Mouse (Mus musculus): ENCODE data around the gene Pomgnt2.

Gene Pomgnt2

GRCm38 (mm10) chr9:122012816-122013215, 15.9 kb upstream of the Pomgnt2 start:
- DNase-seq (ENCODE audit: low spot score): no peak

DNA sequence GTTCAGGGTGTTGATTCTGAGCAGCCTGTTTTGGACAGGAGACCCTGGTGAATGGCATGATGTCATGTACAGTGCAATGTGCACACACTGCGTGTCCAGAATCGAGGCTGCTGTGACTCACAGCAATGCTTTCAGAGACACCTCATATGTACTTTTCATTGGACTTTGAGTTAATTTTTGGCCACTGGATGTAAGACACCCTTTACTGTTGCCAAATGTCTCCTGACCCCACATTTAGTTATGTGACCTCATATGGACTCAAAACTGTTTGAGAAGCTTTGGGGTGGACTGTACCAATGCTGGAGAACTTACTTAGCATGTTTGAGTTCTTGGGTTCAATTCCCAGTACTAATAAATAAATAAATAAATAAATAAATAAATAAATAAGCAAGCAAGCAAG, 13.8 kb upstream of the Pomgnt2 start:
- DNase-seq (ENCODE audit: low spot score): no peak

DNA sequence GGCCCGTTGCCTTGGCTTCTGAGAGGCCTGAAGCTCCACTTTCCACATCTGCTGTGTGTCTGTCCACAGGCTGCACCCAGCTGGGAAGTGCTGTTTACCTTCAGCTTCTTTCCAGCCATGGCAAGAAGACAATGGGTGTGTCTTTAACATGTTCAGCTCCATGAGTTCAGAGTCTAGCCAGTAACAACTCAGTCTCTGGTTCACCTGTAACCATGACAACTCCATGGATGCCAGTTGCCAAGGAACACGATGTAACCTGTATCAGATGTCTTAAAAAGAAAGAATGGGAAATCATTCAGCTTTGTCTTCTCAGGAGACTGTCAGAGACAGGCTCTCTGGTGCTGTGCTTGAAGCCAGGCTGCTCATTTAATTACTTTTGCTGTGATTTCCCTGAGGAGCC, 12.0 kb upstream of the Pomgnt2 start:
- DNase-seq (ENCODE audit: low spot score): no peak

DNA sequence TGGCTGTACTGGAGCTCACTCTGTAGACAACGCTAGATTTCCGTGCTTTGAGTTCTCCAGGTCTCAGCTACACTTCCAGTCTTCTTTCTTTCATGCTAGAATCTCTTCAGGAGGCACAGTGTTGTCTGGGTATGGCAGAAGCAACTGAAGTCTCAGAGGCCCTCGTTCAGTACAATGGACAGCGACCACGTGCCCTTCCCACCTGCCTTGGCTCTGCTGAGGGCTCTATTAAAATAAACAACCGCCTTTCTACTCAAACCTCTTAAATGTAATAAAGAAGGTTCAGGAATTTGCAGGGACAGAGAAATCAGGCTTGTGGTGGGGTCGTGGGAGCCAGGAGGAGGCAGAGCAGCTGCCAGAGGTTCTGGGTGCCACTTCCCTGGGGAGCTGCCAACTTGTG, 9.7 kb upstream of the Pomgnt2 start:
- peak; percentile 76 for DNase-seq (ENCODE audit: low spot score)

- no peak for DNase-seq (ENCODE audit: low spot score)
Observed at GRCm38 (mm10) chr9:122006175-122006574, 9.3 kb upstream of the Pomgnt2 start.

DNA sequence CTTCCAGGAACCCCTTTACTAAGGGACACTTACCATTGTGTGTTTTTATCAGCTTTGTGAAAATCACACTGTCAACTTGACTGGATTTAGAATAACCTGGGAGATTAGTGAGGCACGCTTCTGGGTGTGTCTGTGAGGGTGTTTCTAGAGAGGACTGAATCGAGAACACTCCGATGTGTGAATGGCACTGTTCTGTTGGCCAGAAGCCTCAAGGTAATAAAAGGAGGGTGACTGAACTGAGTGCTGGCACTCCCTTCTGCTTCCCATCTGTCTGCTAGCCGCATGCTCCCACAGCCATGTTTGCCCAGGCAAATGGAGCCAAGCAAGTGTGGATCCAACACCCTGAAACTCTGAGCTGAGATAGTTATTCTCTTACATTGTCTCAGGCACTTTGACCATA, 1.1 kb upstream of the Pomgnt2 start:
- no peak for DNase-seq (ENCODE audit: low spot score)

DNA sequence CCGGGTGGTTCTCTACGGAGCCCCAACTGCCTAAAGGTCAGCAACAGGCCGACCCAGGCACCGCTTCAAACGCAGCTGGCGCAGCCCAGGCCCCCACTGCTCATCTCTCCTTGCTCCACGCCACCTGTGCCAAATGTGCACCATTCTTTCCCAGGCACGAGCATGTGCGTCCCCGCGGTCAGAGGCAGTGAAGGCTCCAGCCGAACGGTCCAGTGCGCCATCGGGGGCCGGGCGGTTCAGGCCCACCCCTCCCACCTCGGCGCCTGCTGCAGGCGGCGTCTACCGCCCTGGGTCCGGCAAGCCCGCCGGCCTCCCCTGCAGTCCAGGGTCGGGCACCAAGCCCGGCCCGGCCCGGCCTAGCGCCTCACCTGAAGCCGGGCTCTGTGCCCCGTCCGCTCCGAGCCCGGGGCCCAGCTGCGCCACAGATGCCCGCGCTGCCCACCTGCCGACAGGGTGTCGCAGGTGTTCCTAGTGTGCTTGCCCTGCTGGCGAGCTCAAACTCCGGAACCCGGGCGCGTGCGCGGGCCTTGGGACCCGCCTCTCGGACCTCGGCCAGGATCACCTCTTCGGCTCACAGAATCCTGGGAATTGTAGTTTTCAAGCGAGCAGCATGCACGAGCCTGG, 1.3 kb downstream of the Pomgnt2 start:
- peak; percentile 90 for DNase-seq (ENCODE audit: low spot score)

- DNase-seq (ENCODE audit: low spot score): no peak
Observed at GRCm38 (mm10) chr9:121995077-121995476, 1.8 kb downstream of the Pomgnt2 start.

GRCm38 (mm10) chr9:121993047-121993446, 3.9 kb downstream of the Pomgnt2 start:
- DNase-seq (ENCODE audit: low spot score): no peak

DNA sequence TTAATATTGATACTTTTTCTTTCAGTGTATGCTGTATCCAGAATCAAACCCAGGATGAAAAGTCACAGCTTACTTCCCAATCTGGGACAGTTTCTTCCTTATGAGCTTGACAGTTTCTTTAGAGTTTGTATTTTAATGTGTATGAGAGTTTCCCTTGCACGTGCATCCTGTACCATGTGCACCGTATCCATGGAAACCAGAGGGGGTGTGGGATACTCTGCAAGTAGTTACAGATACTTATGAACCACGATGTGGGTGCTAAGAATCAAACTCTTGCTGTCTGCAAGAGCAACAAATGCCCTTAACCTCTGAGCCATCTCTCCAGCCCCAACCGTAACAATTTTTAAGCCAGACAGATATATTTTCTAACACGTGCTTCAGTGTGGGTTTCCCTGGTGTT, 5.9 kb downstream of the Pomgnt2 start:
- no peak for DNase-seq (ENCODE audit: low spot score)

DNA sequence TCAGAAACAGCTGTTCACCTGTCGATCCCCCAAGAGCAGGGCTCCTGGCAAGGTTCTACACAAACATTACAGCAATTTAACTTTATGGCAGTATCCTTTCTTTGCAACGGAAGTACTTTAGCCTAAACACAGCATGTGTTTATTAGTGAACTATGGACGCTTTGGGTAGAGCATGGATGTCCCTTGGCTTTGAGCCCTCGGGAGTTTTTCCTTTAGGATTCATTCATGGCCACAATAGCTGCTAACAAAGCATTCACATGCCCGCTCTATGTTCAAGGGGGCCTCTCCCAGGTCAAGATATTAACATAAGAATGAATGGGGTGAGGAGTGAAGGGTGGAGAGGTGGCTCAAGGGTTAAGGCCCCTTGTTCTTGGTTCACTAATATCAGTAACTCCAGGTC, 7.4 kb downstream of the Pomgnt2 start:
- DNase-seq (ENCODE audit: low spot score): no peak

DNA sequence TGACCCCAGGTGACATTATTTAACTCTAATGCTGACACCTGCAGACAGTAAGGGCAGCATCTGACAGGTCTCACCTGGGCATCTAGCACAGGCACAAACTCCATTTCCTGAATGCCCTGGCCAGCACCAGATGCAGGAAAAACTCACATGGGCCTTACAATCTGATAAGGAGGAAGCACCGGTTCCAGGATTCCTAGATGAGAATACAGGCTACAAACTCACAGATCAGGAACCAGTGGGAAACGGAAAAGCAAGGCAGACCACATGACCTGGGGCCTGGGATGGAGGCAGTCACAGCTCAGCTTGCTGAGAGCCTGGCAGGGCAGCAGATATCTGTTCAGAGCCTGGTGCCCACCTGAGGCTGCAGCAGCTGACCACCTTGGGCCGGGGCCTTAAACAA, 8.0 kb downstream of the Pomgnt2 start:
- no peak for DNase-seq (ENCODE audit: low spot score)

DNA sequence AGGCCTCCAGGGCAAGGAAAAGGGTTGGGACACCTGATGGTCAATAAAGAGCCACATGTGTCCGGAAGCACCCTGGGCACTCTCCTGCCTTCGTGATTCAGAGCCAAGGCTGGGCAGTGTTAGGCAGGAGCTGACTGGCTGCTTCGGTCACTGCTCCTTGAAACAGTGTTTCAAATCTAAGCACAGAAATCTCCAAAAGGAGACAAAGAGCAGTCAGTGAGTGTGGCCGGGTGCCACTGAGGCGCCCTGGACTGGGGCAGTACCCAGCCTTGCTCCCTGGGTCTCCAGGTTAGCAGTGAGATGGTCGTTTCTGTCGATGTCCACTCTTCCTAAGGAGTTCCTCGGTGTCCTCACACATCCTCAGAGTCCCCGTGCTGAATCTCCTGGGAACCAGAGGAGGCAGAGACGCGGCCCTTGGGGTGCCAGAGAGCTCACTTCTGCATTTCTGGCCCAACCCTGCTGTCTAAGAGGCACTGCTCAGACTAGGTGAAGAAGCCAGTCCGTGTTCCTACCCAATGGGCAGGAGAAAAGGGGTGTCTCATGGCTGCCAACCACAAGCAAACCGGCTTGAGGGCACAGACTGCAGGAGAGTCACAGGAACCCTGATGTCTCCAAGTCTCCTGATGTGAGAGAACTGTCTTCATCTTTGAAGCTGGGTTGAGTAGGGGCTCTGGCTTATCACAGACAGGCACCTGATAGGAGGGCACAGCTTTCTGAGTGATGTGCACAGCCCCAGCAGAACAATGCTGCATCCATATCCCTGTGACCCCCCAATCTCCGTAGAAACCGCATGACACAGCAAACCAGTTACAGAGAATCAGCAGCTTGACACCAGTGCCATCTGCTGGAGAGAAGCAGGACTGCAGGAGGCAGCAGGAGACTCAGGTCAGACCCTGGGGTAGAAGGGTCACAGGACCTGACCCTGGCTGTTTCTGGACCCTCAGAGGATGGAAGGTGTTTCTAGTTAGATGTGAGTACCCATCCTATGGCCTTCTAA, 12.1 kb downstream of the Pomgnt2 start:
- peak; percentile 85 for DNase-seq (ENCODE audit: low spot score)

DNA sequence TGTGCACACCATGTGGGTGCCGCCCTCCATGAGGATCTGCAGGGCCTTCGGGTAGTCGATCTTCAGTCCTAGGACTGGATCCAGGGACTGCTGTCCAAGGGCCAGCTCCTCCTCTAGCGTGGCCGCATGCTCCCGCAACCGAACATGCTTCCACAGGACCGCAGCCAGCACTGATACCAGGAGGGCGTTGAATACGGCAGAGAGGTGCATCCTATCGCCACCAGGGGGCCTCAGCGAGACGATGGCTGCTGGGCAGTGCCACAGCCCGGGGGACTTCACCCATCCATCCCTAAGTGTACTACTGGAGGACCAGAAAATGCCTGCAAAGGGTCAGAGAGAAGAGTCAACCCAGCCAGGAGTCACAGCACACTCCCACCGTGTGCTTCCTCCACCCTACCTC, 13.4 kb downstream of the Pomgnt2 start:
- peak; percentile 66 for DNase-seq (ENCODE audit: low spot score)

GRCm38 (mm10) chr9:121982665-121983064, 14.2 kb downstream of the Pomgnt2 start:
- no peak for DNase-seq (ENCODE audit: low spot score)

DNA sequence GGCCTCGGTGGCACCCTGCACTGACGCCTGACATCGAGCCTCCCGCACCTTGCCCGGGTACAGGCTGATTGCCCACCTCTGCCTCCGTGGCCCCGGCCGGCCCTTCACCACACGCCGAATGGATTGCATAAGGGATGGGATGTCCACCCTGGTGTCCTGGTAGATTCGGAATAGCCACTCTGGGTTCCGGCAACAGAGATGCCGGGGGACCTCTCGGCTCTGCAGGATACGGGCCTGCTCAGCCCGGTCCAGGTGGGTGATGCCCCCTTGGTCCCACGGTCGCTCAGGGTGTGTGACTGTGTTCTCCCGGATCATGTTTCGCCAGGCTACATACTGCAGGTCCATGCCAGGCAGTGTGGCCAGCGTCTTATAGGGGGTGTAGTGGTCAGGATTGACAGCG, 14.7 kb downstream of the Pomgnt2 start:
- DNase-seq (ENCODE audit: low spot score): no peak

DNA sequence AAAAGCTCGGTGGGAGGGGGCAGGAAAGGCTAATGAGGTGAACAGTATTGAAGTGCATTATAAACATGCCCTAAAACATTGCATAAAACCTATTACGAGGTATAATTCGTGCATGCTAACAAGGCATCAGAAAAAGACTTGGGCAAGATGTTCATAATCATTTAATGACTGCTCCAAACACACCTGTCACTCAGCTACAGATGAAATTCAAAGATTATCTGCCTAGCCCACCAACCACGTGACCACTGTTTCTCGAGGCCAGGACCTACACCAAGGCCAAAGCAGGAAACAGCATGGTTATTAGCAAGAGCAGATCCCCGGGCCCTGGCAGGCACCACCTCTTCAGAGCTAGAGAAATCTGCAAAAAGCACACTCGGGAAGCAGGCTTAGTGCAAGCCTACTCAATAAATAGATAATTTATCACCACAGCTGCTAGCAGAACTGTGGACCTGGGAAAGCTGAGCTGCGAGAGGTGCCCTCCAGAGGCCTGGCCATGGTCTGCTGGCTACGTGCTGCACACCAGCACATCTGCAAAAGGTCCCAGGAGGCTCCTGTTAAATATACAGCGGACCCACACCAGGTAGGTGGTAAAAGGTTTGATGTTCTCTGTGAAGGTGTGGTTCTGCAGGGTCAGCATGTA, 15.3 kb downstream of the Pomgnt2 start:
- DNase-seq (ENCODE audit: low spot score): no peak

DNA sequence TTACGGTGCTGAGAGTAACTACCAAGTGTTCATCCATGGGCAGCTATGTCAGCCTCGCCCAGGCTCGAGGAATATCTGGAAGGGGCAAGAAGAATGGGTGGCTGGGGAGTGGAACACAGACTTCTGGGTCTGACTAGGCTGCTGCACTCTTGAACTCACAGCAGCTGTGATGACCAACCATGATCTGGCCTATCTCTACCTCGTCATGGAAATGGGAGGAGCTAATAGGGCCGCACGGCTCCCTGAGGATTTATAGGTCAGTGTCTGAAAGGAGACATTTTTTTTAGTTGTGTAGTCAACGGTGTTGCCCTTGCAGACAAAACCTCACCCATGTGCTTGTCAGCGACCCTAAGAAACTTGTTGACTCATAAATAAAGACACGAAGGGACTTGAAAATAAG, 15.9 kb downstream of the Pomgnt2 start:
- DNase-seq (ENCODE audit: low spot score): no peak

- no peak for DNase-seq (ENCODE audit: low spot score)
Observed at GRCm38 (mm10) chr9:121975321-121975720, 21.6 kb downstream of the Pomgnt2 start.

DNA sequence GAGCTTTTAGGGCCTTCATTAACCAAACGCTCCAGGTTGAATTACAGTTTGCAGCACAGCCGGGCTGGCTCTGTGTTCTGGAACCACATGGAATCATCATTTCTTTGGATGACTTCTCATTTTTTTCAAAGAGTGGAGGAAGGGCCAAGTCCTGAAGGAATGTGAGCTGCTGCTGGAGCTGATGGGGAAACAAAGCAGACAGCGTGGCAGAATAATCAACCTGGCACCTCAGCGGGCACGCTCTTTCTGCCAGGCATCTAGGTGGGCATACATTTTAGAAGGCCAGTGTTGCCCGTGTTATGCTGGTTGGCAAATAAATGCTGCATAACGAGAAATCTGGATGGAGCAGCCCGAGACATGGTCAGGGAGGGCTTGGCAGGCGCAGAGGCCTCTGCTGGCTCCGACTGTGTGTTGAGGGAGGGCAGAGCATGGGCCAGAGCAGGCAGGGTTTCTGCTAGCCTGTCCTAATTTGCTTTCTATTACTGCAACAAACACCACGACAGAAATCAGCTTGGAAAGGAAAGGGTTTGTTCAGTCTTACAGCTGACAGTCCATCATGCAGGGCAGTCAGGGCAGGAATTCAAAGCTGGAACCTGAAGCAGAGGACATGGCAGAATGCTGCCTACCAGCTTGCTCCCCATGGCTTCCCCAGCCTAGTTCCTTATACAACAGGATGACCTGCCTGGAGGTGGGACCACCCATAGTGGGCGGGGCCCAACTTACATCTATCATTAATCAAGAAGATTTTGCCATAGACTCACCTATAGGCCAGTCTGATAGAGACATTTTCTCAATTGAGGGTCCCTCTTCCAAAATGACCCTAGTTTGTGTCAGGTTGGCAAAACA, 22.5 kb downstream of the Pomgnt2 start:
- DNase-seq (ENCODE audit: low spot score): no peak

DNA sequence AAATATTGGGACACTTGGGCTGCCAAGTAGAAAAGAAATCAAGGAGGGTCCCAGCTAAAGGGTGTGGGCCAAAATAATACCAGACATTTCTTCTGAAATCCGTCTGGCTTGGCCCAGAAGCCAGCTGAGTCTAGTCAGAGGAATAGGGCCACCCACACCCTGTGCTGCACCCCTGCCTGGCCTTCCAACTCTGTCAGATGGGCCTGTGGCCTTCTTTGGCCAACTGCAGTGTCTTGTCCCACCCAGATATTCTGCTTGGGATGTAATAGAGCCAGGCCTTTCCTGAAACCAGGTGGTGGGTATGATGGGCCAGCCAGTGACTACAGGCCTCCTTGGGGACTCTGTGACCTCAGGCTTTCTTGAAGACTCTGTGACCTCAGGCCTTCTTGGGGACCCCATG, 23.7 kb downstream of the Pomgnt2 start:
- DNase-seq (ENCODE audit: low spot score): no peak

GRCm38 (mm10) chr9:121969841-121970381, 27.0 kb downstream of the Pomgnt2 start:
- DNase-seq (ENCODE audit: low spot score): no peak
